Mouse (Mus musculus) heart, adult 2 months (tissue): Measurements from ENCODE around the gene Thop1. TPM values are rescaled to one million over a fixed set of nuclear protein-coding genes. Genes with fewer than 3 reads are reported as not detected.
A peak's percentile ranks its signal among the peaks of the same experiment; 100 is the strongest.
"Not testable (repeated sequence)": the region's sequence is repeated elsewhere in the genome, so short reads cannot be mapped to it uniquely, and the experiment has no call there.

ENCODE experiments used
- DNase-seq, 2 experiments: peaks; one replicate each; pipeline ENCODE4 v3.0.0; 2021
- H3K27ac ChIP-seq: fragments of 200-600 bp; 2 replicates; pipeline ENCODE4 v1.8.1; 2022
- H3K27me3 ChIP-seq: fragments of 200-500 bp; 2 replicates; pipeline ENCODE4 v1.6.1; 2012; ENCODE audit warnings: mild to moderate bottlenecking, low read length, inconsistent platforms, mixed read lengths; ENCODE audit not compliant: control insufficient read depth, insufficient read depth
- H3K36me3 ChIP-seq: fragments of 200-500 bp; 2 replicates; pipeline ENCODE4 v1.6.1; 2012; ENCODE audit warnings: low read length, inconsistent platforms; ENCODE audit not compliant: control insufficient read depth, insufficient read depth
- H3K4me1 ChIP-seq: fragments of 200-500 bp; 2 replicates; pipeline ENCODE4 v1.6.1; 2011; ENCODE audit warnings: low read length; ENCODE audit not compliant: control insufficient read depth, insufficient read depth
- H3K4me3 ChIP-seq: fragments of 200-600 bp; 2 replicates; pipeline ENCODE4 v1.8.1; 2022
- H3K79me2 ChIP-seq: fragments of 200-500 bp; replicated peaks from 2 replicates; pipeline ENCODE4 v1.6.1; 2012; ENCODE audit warnings: mild to moderate bottlenecking, inconsistent platforms, low read length, moderate library complexity, mixed read lengths; ENCODE audit not compliant: control insufficient read depth, insufficient read depth
- H3K9ac ChIP-seq: fragments of 200-500 bp; 2 replicates; pipeline ENCODE4 v1.6.1; 2012; ENCODE audit warnings: low read depth, mild to moderate bottlenecking, control low read depth, inconsistent platforms, low read length, mixed read lengths
- CTCF ChIP-seq: fragments of 200-600 bp; IDR thresholded peaks from 2 replicates; pipeline ENCODE4 v1.8.1; 2022; ENCODE audit warnings: antibody characterized with exemption, mild to moderate bottlenecking, moderate library complexity
- EP300 ChIP-seq: fragments of 200-500 bp; IDR thresholded peaks from 2 replicates; pipeline ENCODE4 v1.6.1; 2011; ENCODE audit warnings: low read depth, low read length, control low read depth; ENCODE audit not compliant: insufficient read depth
- POLR2A ChIP-seq: fragments of 200-500 bp; IDR thresholded peaks from 2 replicates; pipeline ENCODE4 v1.6.1; 2011; ENCODE audit warnings: mild to moderate bottlenecking, low read depth, low read length, control low read depth; ENCODE audit not compliant: insufficient read depth
- WGBS: fragments of 180-500 bp; shearing (Covaris S2); methylation state at CpG from one replicate; pipeline ENCODE4 v1.1.7; 2018; 5-methylcytosine and 5-hydroxymethylcytosine counted together
- intact Hi-C: fragments of 180-260 bp; cut with DNase I; formaldehyde crosslinking; loops from one replicate; pipeline ENCODE4 v1.15.1; 2025
- polyA plus RNA-seq: library from polyadenylated mRNA; depleted of rRNA; stranded (reverse); fragments of >200 nt; gene quantifications from 2 replicates; pipeline ENCODE4 v1.2.3, GENCODE M21; 2012
- total RNA-seq, 2 experiments: library from RNA; stranded (reverse); gene quantifications; 2 replicates each; pipeline ENCODE4 v1.2.3; 2021

Thop1 gene
- total and polyA plus RNA-seq, 3 experiments, result 11.3 to 15.5 (median 15.2) TPM

DNA sequence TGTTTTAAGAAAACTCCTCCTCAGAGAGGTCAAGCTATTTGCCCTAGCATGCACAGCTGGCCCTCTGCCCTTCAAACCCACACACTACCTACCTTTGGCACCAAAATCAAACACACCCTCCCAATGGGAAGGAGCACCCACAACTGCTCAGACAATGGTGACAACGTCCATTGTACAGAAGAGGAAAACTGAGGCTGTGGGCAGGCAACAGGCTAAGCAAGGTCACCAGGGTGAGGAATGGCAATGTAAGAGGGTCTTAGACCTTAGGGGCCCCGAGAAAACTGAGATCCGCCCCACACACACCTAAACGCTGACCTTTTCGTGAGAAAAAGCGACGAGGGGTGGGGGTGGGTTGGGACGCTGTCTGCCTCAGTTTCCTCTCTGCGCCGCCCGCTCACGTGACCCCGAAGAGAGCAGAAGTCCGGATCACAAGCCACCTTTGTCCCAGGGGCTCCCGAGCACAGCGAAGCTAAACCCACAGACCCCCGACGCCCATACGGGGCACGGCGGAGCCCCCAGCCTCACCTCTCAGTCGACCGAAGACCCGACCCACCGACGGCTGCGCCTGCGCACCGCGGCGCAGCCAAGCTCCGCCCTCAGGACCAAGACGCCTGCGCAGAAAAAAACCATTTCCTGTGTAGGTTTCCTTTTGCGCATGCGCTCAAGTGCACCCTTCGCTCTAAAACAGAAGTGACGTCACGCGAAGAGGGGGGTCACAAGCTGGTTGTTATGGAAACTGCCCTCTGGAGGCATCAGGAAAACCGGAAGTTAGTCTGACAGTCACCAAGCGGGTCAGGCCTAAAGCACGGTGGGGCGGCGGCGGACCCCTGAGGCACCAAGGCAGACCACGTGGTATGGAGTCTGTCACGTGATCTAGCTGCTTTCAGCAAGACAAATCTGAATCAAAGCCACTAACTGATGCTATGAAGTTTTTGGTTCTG is 10.0 kb upstream of the Thop1 start, which contains the start of gene Sgta:
TSS of gene Sgta (minus strand) at position 579 of the 941 bp plus-strand sequence.
- Histone ChIP-seq H3K79me2 (peaks cover 13% of the 10 kb centered on the region), H3K27ac (peak within 1 kb of the TSS; percentile 92), H3K36me3 (no peaks in the 10 kb centered on the region), H3K4me3 (peak within 1 kb of the TSS; percentile 94), H3K4me1 (peaks cover 20% of the 10 kb centered on the region), H3K27me3 (no peaks in the 10 kb centered on the region), H3K9ac (peak within 1 kb of the TSS; percentile 83)
- TF ChIP-seq POLR2A, result peak; percentile 71
- TF ChIP-seq EP300, result peak; percentile 68; the same call in 1 of the 2 replicates
- no peak for TF ChIP-seq CTCF
- DNase-seq, result peak; percentile 97 to 99
- WGBS, result under 1% methylated on average over 48 of the region's 48 CpGs
- intact Hi-C loops, result no loop called here

GRCm38 (mm10) chr10:81062710-81063109 is 7.1 kb upstream of the Thop1 start:
- H3K9ac ChIP-seq, result no peak overlapping the region
- H3K4me3 ChIP-seq, result no peak overlapping the region
- H3K36me3 ChIP-seq, result no peaks in the 10 kb centered on the region
- H3K4me1 ChIP-seq, result peaks cover 11% of the 10 kb centered on the region
- no peaks in the 10 kb centered on the region for H3K27me3 ChIP-seq
- no peak for DNase-seq
- peaks cover 7% of the 10 kb centered on the region for H3K79me2 ChIP-seq
- WGBS, result 50% methylated on average over 4 of the region's 4 CpGs
- no peak for TF ChIP-seq POLR2A
- no peak for TF ChIP-seq EP300
- intact Hi-C loops, result no loop called here
- H3K27ac ChIP-seq, result no peak overlapping the region

DNA sequence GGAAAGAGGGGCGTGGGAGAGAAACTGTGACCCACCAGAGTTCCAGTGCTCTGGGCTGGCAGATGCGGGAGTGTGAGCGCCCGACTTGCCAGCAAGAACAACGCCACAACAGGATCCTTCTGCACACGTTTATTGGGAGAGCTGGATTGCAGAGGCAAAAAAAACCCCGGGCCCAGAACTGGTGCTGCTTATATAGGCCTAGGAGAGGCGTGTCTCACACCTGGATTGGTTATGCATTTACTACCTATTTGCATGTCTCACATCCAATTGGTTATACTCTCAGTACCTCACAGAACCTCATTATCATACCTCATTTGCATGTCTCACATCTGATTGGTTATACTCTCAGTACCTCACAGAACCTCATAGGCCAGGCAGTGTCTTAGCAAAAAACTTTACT is 5.3 kb upstream of the Thop1 start:
- WGBS, result 84% methylated on average over 8 of the region's 8 CpGs
- DNase-seq, H3K36me3 ChIP-seq, H3K4me3 ChIP-seq, H3K4me1 ChIP-seq, intact Hi-C loops, H3K9ac ChIP-seq, H3K27ac ChIP-seq, H3K27me3 ChIP-seq, H3K79me2 ChIP-seq: not testable (repeated sequence)

GRCm38 (mm10) chr10:81068706-81069105 is 1.1 kb upstream of the Thop1 start:
- TF ChIP-seq CTCF (no peak), POLR2A (no peak), EP300 (no peak)
- no peaks in the 10 kb centered on the region for H3K36me3 ChIP-seq
- DNase-seq, result no peak
- H3K4me1 ChIP-seq, result peaks cover 3% of the 10 kb centered on the region
- H3K9ac ChIP-seq, result no peak overlapping the region
- H3K27ac ChIP-seq, result no peak overlapping the region
- H3K27me3 ChIP-seq, result no peaks in the 10 kb centered on the region
- intact Hi-C loops, result no loop called here
- no peaks in the 10 kb centered on the region for H3K79me2 ChIP-seq
- WGBS, result 58% methylated on average over 5 of the region's 5 CpGs
- H3K4me3 ChIP-seq, result no peak overlapping the region

- Histone ChIP-seq H3K27ac (no peak overlapping the region), H3K27me3 (no peaks in the 10 kb centered on the region), H3K36me3 (no peaks in the 10 kb centered on the region), H3K4me3 (no peak overlapping the region), H3K79me2 (no peaks in the 10 kb centered on the region), H3K4me1 (peaks cover 3% of the 10 kb centered on the region), H3K9ac (no peak overlapping the region)
- TF ChIP-seq POLR2A (no peak), EP300 (no peak), CTCF (no peak)
- 94% methylated on average over 8 of the region's 8 CpGs for WGBS
- intact Hi-C loops, result no loop called here
- no peak for DNase-seq
Measured at GRCm38 (mm10) chr10:81072290-81072689, 2.5 kb downstream of the Thop1 start.

DNA sequence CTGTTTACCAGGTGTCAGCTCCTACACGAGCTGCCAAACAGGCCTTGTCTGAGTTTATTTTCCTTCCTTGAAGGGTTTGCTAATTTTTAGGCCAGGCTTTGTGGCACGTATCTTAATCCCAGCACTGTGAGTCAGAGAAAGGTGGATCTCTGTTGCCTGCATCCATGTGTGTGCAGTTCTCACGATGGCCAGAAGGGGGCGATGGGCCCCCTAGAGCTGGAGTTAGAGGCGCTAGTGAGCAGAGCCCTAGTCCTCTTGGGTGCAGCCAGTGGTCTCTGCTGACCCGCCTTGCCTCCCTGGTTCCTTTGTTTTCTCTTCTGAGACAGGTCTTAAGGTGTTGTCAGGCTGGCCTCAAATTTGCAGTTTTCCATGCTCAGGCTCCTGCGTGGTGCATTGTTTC is 3.6 kb downstream of the Thop1 start:
- Histone ChIP-seq H3K4me3 (no peak overlapping the region), H3K4me1 (peaks cover 3% of the 10 kb centered on the region), H3K9ac (no peak overlapping the region), H3K79me2 (no peaks in the 10 kb centered on the region), H3K36me3 (no peaks in the 10 kb centered on the region), H3K27me3 (no peaks in the 10 kb centered on the region), H3K27ac (no peak overlapping the region)
- intact Hi-C loops, result no loop called here
- no peak for DNase-seq
- no peak for TF ChIP-seq POLR2A
- peak; percentile 61 for TF ChIP-seq CTCF
- 60% methylated on average over 7 of the region's 7 CpGs for whole genome bisulfite sequencing
